Mouse (Mus musculus) adrenal gland, adult 18-20 months (tissue): Measurements from ENCODE around the gene Rfesd. TPM values are rescaled to one million over a fixed set of nuclear protein-coding genes. Genes with fewer than 3 reads are reported as not detected.

ENCODE experiments used
- DNase-seq, 2 experiments: peaks; one replicate each; pipeline ENCODE4 v3.0.0; 2021 to 2022; ENCODE audit warnings: low spot score in 2 of 2
- long read RNA-seq, 2 experiments: library from polyadenylated mRNA; stranded (forward); transcript quantifications; one replicate each; pipeline ENCODE4 v2.0.0; 2021
- total RNA-seq, 2 experiments: library from RNA; stranded (reverse); gene quantifications; 1 replicate in 1 of 2; 2 replicates in 1 of 2; pipeline ENCODE4 v1.2.3; 2021

Gene Rfesd
- total RNA-seq = 10 to 100 TPM; 18.9 to 19.2 TPM
- long read RNA-seq, experiment 1, partial matches to known transcripts = 0 of 4 reads
- long read RNA-seq, experiment 1, other reads (novel, unspliced or antisense) = 0 of 4 reads
- long read RNA-seq, experiment 2, transcript Rfesd-201 (4 exons, 2,807 nt) = major isoform, 10 of 22 reads
- long read RNA-seq, experiment 2, transcript Rfesd-203 (4 exons, 1,436 nt) = major isoform, 10 of 22 reads
- long read RNA-seq, experiment 2, partial matches to known transcripts = 0 of 22 reads
- long read RNA-seq, experiment 2, other reads (novel, unspliced or antisense) = 0 of 22 reads

- DNase-seq = peak; percentile 95 to 97
Measured at GRCm38 (mm10) chr13:76017974-76018843, at the start of gene Rfesd. TSS of gene Rfesd (minus strand) at chr13:76018719.

GRCm38 (mm10) chr13:76064363-76064945, 45.9 kb upstream of the Rfesd start:
- no peak for DNase-seq

- DNase-seq = no peak
Measured at GRCm38 (mm10) chr13:76063548-76063947, 45.0 kb upstream of the Rfesd start.

- DNase-seq = no peak
Measured at GRCm38 (mm10) chr13:76062569-76062968, 44.0 kb upstream of the Rfesd start.

- no peak for DNase-seq
Measured at GRCm38 (mm10) chr13:76062126-76062525, 43.6 kb upstream of the Rfesd start.

GRCm38 (mm10) chr13:76059591-76059990, 41.1 kb upstream of the Rfesd start:
- no peak for DNase-seq

- no peak for DNase-seq
Measured at GRCm38 (mm10) chr13:76057267-76058069, 38.9 kb upstream of the Rfesd start.

- no peak for DNase-seq
Measured at GRCm38 (mm10) chr13:76056896-76057266, 38.4 kb upstream of the Rfesd start, which contains the start of gene Gpr150. TSS of gene Gpr150 (minus strand) at chr13:76056996.

GRCm38 (mm10) chr13:76056261-76056724, 37.8 kb upstream of the Rfesd start:
- peak; percentile 54 to 58 for DNase-seq

- DNase-seq = peak in 1 of 2 experiments; percentile 10
Measured at GRCm38 (mm10) chr13:76055391-76056232, 37.1 kb upstream of the Rfesd start.

- DNase-seq = no peak
Measured at GRCm38 (mm10) chr13:76044971-76045370, 26.5 kb upstream of the Rfesd start.

GRCm38 (mm10) chr13:76042455-76042854, 23.9 kb upstream of the Rfesd start:
- DNase-seq = no peak

- DNase-seq = no peak
Measured at GRCm38 (mm10) chr13:76024588-76024987, 6.1 kb upstream of the Rfesd start.

- DNase-seq = no peak
Measured at GRCm38 (mm10) chr13:76021782-76022181, 3.3 kb upstream of the Rfesd start.

- peak in 1 of 2 experiments; percentile 16 for DNase-seq
Measured at GRCm38 (mm10) chr13:76018844-76019400, 403 bp upstream of the Rfesd start.

- no peak for DNase-seq
Measured at GRCm38 (mm10) chr13:76017465-76017864, 1.1 kb downstream of the Rfesd start.

GRCm38 (mm10) chr13:76014511-76014910, 4.0 kb downstream of the Rfesd start:
- no peak for DNase-seq

- no peak for DNase-seq
Measured at GRCm38 (mm10) chr13:76003272-76003671, 15.2 kb downstream of the Rfesd start.

- DNase-seq = no peak
Measured at GRCm38 (mm10) chr13:75992169-75993028, 26.1 kb downstream of the Rfesd start.
